Mouse (Mus musculus): ENCODE results near the gene B3gnt2. TPM values are rescaled to one million over a fixed set of nuclear protein-coding genes. Genes with fewer than 3 reads are reported as not detected.

The B3gnt2 gene
- total RNA-seq, 2 experiments from 2014 or later: 14.0 to 15.2 TPM

GRCm38 (mm10) chr11:22826665-22827064 is 34.1 kb downstream of the B3gnt2 start:
- intact Hi-C loops (cut with DNase I): loop anchor here (1.0 kb wide), 1 partner anchor 107 kb away; no protein-coding TSS in a partner anchor

GRCm38 (mm10) chr11:22826051-22826450 is 34.7 kb downstream of the B3gnt2 start:
- intact Hi-C loops (cut with DNase I): no loop called here
- DNase-seq (ENCODE audit: low spot score in 2 of 2): no peak

More at GRCm38 (mm10) chr11:22826665-22827064, 34.1 kb downstream of the B3gnt2 start:
- DNase-seq (ENCODE audit: low spot score in 2 of 2): no peak

- intact Hi-C loops (cut with DNase I): no loop called here
- no peak for DNase-seq (ENCODE audit: low spot score in 2 of 2)
Observed at GRCm38 (mm10) chr11:22825548-22825947, 35.2 kb downstream of the B3gnt2 start.

DNA sequence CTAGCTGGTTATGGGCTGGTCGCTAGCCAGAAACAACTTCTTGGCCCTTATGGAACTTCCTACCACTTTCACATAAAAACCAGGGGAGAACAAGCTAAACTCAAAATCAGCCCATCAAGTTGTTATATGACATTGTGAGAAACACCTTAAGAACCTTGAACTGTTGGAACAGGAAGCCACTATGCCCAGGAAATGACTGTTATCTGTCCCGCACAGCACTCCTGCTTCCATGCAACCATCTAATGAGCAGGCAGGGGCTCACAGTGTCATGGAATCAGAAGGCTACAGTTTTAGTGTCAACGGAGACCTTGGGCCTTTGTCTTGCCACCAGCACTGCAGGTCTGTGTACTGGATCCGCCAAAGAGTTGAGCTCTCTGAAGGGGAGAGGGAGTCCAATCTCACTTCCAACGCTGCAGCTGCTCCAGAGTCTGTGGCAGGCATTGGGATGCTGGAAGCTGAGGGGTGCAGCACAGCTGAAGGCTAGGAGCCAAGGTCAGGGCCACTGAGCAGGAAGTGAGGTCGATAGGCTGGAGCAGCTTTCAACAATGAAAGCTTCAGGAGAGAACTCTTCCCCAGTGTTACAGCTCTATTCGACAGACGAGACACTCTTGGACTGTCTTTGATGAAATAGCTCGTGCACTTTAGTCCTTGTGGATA is 36.6 kb downstream of the B3gnt2 start:
- no peak for DNase-seq (ENCODE audit: low spot score in 2 of 2)
- intact Hi-C loops (cut with DNase I): no loop called here

DNA sequence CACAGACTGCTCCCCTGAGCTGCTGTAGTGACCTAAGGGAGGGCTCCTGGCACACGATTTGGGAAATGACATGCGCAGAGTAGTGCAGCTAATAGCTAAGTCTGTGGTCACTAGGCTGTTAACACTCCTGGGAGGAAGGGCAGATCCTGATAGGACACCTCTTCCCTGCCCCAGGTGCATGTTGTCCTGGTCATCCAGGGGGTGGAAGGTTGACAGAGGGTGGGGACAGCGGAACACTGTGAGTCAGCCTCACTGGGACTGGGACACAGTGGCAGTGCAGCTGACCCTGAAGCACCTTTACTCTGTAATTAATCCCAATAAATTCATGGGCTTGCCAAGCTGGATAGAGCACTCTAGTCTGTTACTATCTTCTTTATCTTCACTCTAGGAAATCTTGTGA is 39.5 kb downstream of the B3gnt2 start:
- intact Hi-C loops (cut with DNase I): no loop called here
- no peak for DNase-seq (ENCODE audit: low spot score in 2 of 2)

DNA sequence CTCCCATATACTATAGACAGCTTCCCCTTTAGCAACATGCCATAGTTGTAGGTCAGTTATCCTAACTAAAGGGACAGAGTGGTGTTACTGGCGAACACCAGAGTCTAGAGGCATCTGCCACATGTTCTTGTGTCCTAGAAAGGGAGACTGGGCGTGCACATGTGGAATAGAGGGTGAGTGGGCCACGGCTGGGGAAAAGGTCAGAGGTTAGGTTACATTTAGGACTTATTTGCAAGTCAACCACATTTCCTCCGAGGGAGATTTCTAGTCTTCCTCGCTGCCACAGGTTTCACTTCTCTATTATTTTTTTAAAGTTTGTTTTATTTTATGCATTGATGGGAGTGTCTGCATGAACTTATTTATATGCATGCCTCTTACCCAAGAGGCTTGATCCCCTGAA is 42.4 kb downstream of the B3gnt2 start:
- intact Hi-C loops (cut with DNase I): no loop called here
- DNase-seq (ENCODE audit: low spot score in 2 of 2): no peak

GRCm38 (mm10) chr11:22815877-22816276 is 44.9 kb downstream of the B3gnt2 start:
- intact Hi-C loops (cut with DNase I): no loop called here
- no peak for DNase-seq (ENCODE audit: low spot score in 2 of 2)

DNA sequence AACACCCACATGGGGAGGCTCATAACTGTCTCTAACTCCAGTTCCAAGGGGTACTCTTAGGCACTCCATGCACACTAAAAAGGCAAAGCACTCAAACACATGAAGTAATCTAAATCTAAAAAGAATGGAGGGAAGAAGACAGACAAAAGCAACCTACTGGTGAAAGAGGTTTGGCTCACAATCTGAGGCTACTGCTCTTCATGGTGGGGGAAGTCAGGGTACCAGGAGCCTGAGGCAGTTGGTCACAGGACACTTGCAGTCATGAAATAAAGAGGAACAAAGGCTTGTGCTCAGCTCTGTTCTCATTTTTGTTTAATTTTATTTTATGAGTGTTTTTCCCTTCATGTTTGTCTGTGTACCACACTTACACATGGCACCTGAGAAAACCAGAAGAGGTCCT is 45.6 kb downstream of the B3gnt2 start:
- intact Hi-C loops (cut with DNase I): no loop called here
- DNase-seq (ENCODE audit: low spot score in 2 of 2): no peak

- no peak for DNase-seq (ENCODE audit: low spot score in 2 of 2)
- intact Hi-C loops (cut with DNase I): no loop called here
Observed at GRCm38 (mm10) chr11:22813921-22814704, 46.6 kb downstream of the B3gnt2 start.

DNA sequence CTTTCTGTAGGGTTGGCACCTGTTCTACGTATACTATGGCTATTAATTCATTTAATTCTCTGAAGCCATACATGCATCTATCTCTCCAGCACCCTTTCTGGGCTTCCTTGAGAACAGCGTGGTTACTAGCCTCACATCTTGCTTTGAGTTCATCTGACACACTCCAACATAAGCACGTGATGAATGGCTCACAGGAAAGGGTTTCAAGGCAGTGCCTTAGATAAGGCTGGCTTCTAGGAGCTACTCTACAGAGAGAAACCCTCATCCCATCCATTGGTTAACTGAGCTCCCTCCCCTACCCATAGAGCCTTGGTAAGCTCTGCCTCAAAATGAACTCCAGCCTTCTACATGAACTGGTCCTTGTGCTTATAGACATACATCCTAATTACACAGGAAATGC is 47.3 kb downstream of the B3gnt2 start:
- no peak for DNase-seq (ENCODE audit: low spot score in 2 of 2)
- intact Hi-C loops (cut with DNase I): no loop called here

- intact Hi-C loops (cut with DNase I): no loop called here
- DNase-seq (ENCODE audit: low spot score in 2 of 2): no peak
Observed at GRCm38 (mm10) chr11:22811413-22811812, 49.3 kb downstream of the B3gnt2 start.

GRCm38 (mm10) chr11:22809465-22810096 is 51.2 kb downstream of the B3gnt2 start:
- intact Hi-C loops (cut with DNase I): loop anchor here (2.0 kb wide), 1 partner anchor 17 kb away; no protein-coding TSS in a partner anchor
- DNase-seq (ENCODE audit: low spot score in 2 of 2): no peak

DNA sequence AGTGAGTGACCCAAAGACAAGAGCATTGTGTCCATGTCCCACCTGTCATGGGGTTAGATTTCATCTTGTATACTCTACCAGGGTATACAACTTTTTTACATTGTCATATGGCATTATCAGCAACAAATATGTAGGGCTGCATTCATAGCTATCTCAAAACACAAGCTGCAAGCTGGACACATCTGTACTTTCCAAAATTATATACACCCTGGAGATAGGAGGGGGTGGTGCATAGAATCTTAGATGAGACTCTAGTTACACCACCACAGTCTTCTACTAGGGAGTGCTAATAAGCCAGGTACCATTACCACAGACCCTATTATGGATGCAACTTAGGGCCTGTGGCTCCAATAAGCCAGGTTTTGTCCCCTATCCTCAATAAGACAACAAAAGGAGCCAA is 52.7 kb downstream of the B3gnt2 start:
- intact Hi-C loops (cut with DNase I): loop anchor here (2.0 kb wide), 1 partner anchor 15 kb away; no protein-coding TSS in a partner anchor
- DNase-seq (ENCODE audit: low spot score in 2 of 2): no peak

DNA sequence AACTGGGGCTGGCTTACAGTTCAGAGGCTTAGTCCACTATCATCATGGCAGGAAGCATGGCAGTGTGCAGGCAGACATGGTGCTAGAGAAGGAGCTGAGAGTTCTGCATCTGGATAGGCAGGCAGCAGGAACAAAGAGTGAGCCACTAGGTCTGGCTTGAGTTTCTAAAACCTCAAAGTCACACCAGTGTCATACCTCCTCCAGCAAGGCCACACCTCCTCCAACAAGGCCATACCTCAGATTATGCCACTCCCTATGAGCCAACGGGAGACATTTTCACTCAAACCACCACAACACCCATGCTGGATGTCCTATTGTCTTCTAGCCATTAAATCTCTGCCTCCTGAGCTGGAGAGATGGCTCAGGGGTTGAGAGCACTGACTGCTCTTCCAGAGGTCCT is 55.6 kb downstream of the B3gnt2 start:
- intact Hi-C loops (cut with DNase I): no loop called here
- no peak for DNase-seq (ENCODE audit: low spot score in 2 of 2)

DNA sequence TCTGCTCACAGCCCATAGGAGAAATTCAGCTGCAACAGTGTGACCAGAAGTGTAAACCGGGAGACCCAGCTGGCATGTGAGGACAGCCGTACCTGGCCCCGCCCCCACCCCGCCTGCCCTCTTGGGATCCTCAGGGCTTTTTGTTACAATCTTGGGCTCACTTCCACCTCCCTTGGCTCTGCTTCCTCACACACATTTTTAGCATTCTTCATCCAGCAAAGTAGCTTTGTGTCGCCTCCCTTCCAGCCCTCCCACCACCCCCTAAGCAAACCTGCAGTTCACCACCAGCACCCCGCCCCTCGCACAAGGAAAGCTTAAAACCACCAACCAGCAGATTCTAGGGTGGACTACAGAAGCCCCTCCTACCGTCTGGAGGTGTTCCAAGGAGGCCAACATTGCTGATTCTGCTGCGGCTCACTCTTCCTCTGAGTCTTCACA is 60.8 kb downstream of the B3gnt2 start:
- DNase-seq (ENCODE audit: low spot score in 2 of 2): no peak
- intact Hi-C loops (cut with DNase I): no loop called here

DNA sequence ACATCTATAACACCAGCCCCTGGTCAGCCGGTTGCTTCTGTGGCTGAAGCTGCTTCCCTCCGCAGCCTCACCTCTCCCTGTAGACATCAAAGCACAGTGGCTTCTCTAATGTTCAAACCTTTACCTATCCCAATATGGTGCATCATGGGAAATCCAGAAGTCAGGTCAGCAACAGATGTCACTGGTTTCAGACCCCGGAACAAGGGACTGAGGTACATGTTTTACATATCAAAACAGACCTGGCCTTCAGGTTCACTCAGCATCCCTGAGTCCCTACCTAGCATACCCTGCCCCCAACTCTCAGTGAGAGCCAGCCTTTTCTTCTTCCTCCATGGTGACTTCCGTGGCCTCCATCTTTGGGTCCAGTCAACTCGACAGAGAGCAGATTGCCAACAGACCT is 61.8 kb downstream of the B3gnt2 start:
- intact Hi-C loops (cut with DNase I): no loop called here

GRCm38 (mm10) chr11:22794734-22795133 is 66.0 kb downstream of the B3gnt2 start:
- no peak for DNase-seq (ENCODE audit: low spot score in 2 of 2)
- intact Hi-C loops (cut with DNase I): no loop called here

More for the DNA sequence above, 61.8 kb downstream of the B3gnt2 start:
- no peak for DNase-seq (ENCODE audit: low spot score in 2 of 2)

DNA sequence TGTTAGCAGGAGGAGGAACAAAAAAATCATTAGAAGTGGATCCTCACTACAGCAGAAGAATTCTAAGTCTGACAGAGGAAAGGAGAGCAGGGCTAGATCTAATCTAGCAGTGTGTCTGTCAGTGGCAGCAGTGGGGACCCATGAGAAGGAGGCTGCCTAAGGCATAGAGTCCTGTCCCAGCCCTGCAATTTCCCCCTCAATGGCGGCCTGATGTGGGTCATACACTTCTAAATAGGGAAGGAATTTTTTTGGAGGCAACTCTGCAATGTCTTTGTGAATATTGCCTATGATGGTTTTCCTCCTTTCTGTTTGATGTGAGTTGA is 66.9 kb downstream of the B3gnt2 start:
- intact Hi-C loops (cut with DNase I): loop anchor here (2.0 kb wide), 1 partner anchor 15 kb away; no protein-coding TSS in a partner anchor
- DNase-seq (ENCODE audit: low spot score in 2 of 2): no peak

DNA sequence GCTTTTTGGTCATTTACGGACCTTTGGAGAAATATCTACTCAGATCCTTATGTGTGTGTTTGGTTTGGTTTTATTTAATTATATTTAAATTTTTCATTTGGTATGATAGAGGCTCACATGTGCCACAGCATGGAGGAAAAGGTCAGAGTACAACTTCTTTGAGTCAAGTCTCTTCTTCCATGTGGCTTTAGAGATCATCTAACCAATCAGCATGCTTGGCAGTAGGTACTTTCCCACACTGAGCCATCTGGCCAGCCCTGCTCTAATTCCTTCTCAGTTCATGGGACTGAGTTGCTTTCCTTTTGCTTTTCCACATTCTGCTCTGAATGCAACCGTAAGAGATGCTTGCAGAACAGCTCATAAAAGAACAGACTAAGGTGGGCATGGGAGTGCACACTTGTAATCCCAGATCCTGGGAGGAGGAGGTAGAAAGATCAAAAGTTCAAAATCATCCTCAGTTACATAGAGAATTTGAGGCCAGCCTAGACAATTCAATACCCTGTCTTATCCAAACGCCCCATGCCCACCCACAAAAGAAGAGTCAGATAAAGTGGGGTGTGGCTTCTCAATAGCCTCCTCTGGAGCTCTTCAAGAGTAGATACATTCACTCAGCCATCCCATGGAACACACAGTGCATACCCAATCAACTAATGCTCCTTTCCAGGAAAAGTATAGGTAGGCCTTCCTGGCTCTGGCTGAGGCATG is 67.4 kb downstream of the B3gnt2 start:
- intact Hi-C loops (cut with DNase I): loop anchor here (2.0 kb wide), 1 partner anchor 15 kb away; no protein-coding TSS in a partner anchor
- DNase-seq (ENCODE audit: low spot score in 2 of 2): no peak

DNA sequence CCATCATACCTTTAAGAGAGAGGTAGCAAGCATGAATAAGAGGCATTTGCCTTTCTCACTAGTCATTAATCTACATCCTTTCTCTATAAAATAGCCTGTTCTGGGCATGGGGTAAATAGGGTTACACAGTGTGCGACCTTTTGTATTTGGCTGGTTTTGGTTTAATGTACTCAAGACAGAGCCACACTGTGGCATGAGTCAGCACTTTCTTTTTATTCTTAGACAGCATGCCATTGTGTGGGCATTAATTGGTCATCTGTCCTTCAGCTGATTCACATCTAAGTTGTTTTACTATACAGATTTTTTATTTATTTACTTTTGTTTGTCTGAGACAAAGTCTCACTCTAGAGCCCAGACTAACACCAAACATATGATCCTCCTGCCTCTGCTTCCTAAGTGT is 68.6 kb downstream of the B3gnt2 start:
- intact Hi-C loops (cut with DNase I): loop anchor here (2.0 kb wide), 1 partner anchor 17 kb away; no protein-coding TSS in a partner anchor
- DNase-seq (ENCODE audit: low spot score in 2 of 2): no peak
